Mouse (Mus musculus): ENCODE data around the gene Olfr49. TPM values are rescaled to one million over a fixed set of nuclear protein-coding genes. Genes with fewer than 3 reads are reported as not detected.
A peak's percentile ranks its signal among the peaks of the same experiment; 100 is the strongest.
"Not testable (repeated sequence)": the region's sequence is repeated elsewhere in the genome, so short reads cannot be mapped to it uniquely, and the experiment has no call there.

The Olfr49 gene
- polyA plus RNA-seq, 1 experiment from 2014 or later, result not detected

DNA sequence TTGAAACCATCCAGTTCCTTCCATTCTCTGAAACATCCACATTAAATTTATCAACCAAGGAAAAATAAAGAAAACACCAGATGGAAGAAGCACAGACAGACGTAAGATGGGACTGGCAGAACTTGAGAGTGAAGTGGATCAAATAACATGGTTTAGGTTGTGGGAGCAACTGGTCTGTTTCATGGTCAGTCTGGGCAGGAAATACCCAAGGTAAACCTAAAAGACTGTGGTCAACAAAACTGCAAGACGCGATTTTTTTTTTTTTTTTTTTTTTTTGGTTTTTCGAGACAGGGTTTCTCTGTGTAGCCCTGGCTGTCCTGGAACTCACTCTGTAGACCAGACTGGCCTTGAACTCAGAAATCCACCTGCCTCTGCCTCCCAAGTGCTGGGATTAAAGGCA lies 54.9 kb downstream of the Olfr49 start:
- H3K4me2 ChIP-seq (ENCODE audit: low read length), result not testable (repeated sequence)
- WGBS, result 79% methylated on average over 3 of the region's 4 CpGs

DNA sequence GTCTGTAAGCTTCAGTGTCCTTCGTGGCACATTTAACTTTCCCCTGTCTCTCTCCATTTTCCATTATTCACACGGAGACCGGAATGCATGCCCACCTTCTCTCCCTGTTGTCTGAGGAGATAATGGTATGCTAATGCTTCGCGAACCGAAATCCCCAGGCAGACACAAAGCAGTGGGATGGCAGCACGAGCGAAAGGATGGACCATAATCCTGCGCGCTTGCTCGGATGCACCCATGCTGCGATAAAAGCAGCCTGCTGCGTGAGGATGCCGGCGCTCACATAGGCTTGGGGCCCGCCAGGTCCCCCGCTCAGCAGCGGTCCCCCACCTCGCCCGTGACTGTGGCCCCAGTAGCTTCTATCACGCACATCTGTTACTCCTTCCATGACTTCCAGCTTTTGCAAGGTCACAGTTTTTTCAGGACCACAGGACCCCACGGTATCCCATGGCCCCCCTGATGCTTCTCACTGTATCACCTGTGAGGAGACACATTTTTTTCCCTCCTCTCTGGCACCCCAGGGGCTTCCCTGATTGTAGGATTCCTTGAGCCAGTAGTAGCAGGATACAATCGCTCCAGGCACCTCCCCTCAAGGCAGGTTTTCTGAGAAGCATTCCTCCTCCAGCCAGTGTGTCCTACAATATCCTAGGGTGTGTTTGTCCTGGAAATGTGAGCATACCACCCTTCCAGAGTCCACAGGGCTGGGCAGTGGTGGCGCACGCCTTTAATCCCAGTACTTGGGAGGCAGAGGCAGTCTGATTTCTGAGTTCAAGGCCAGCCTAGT lies 55.6 kb downstream of the Olfr49 start:
- 7% methylated on average over 24 of the region's 25 CpGs for WGBS
- peaks cover 21% of the 10 kb centered on the region for H3K4me1 ChIP-seq (ENCODE audit: control insufficient read depth, insufficient read depth, low read depth, low read length)

More for the DNA sequence above, 54.9 kb downstream of the Olfr49 start:
- not testable (repeated sequence) for H3K27ac ChIP-seq (ENCODE audit: low read depth, low read length); H3K9ac ChIP-seq (ENCODE audit: low read depth, low read length); H3K4me3 ChIP-seq (ENCODE audit: low read length); ATAC-seq; H3K27me3 ChIP-seq (replicated peaks; ENCODE audit: control insufficient read depth, insufficient read depth, low read length); H3K9me3 ChIP-seq (ENCODE audit: control insufficient read depth, low read length); H3K36me3 ChIP-seq (ENCODE audit: control insufficient read depth, insufficient read depth, low read length)
- H3K4me1 ChIP-seq (ENCODE audit: control insufficient read depth, insufficient read depth, low read depth, low read length), result peaks cover 17% of the 10 kb centered on the region

DNA sequence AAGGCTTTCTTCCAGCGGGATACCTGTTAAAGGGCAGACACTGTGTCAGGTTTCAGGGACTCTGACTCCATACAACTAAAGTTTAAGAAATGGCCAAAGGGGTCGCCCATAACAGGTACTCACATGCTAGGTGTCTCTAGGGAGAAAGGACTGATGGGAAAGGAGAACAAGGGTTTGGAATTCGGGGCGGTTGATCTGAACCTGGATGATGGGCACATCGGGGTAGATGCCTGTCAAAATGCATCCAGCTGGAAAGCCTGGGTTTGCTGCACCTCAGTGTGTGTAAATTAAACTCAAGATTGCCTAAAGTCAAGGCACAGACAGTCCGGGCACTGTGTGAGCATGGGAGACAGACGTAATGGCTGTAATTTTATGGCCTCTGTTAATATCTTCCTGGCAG lies 56.2 kb downstream of the Olfr49 start:
- no peaks in the 10 kb centered on the region for H3K36me3 ChIP-seq (ENCODE audit: control insufficient read depth, insufficient read depth, low read length)
- peak overlapping the region; percentile 61 for H3K4me2 ChIP-seq (ENCODE audit: low read length)
- peak overlapping the region; percentile 64; the same call in 1 of the 2 replicates for H3K9ac ChIP-seq (ENCODE audit: low read depth, low read length)
- no peaks in the 10 kb centered on the region for H3K9me3 ChIP-seq (ENCODE audit: control insufficient read depth, low read length)
- 13% methylated on average over 7 of the region's 7 CpGs for WGBS
- peak; percentile 27; the same call in 1 of the 2 replicates for ATAC-seq
- peak overlapping the region; percentile 74 for H3K27ac ChIP-seq (ENCODE audit: low read depth, low read length)
- H3K4me3 ChIP-seq (ENCODE audit: low read length), result no peak overlapping the region
- H3K4me1 ChIP-seq (ENCODE audit: control insufficient read depth, insufficient read depth, low read depth, low read length), result peaks cover 21% of the 10 kb centered on the region
- H3K27me3 ChIP-seq (replicated peaks; ENCODE audit: control insufficient read depth, insufficient read depth, low read length), result no peaks in the 10 kb centered on the region

More for the DNA sequence above, 55.6 kb downstream of the Olfr49 start:
- H3K27ac ChIP-seq (ENCODE audit: low read depth, low read length), result peak overlapping the region; percentile 74
- no peaks in the 10 kb centered on the region for H3K9me3 ChIP-seq (ENCODE audit: control insufficient read depth, low read length)
- H3K4me3 ChIP-seq (ENCODE audit: low read length), result peak overlapping the region; percentile 30
- H3K9ac ChIP-seq (ENCODE audit: low read depth, low read length), result peak overlapping the region; percentile 64
- peak overlapping the region; percentile 61 for H3K4me2 ChIP-seq (ENCODE audit: low read length)
- ATAC-seq, result peak; percentile 46; the same call in 1 of the 2 replicates
- H3K27me3 ChIP-seq (replicated peaks; ENCODE audit: control insufficient read depth, insufficient read depth, low read length), result no peaks in the 10 kb centered on the region
- no peaks in the 10 kb centered on the region for H3K36me3 ChIP-seq (ENCODE audit: control insufficient read depth, insufficient read depth, low read length)

Other genes starting within 250 kb of the Olfr49 start
- 391 and 409 TPM in 2 replicates for gene Dad1, start 30.8 kb downstream of the Olfr49 start, polyA plus RNA-seq (2015; fragmentation: Nextera tagmentation; extraction: Ambion mirVana)
- 70.3 and 75.2 TPM in 2 replicates for gene Abhd4, start 30.8 kb downstream of the Olfr49 start, polyA plus RNA-seq (2015; fragmentation: Nextera tagmentation; extraction: Ambion mirVana)
- 58.5 and 59.9 TPM in 2 replicates for gene Oxa1l, start 75.9 kb upstream of the Olfr49 start, polyA plus RNA-seq (2015; fragmentation: Nextera tagmentation; extraction: Ambion mirVana)
- 4.9 and 5.9 TPM in 2 replicates for gene Slc7a7, start 132.8 kb upstream of the Olfr49 start, polyA plus RNA-seq (2015; fragmentation: Nextera tagmentation; extraction: Ambion mirVana)
- 218 and 228 TPM in 2 replicates for gene Mrpl52, start 142.0 kb upstream of the Olfr49 start, polyA plus RNA-seq (2015; fragmentation: Nextera tagmentation; extraction: Ambion mirVana)
- 45.1 and 56.1 TPM in 2 replicates for gene Mmp14, start 146.7 kb upstream of the Olfr49 start, polyA plus RNA-seq (2015; fragmentation: Nextera tagmentation; extraction: Ambion mirVana)
- 31.4 and 35.6 TPM in 2 replicates for gene Lrp10, start 179.2 kb upstream of the Olfr49 start, polyA plus RNA-seq (2015; fragmentation: Nextera tagmentation; extraction: Ambion mirVana)
- 38.5 and 39.5 TPM in 2 replicates for gene Rem2, start 191.2 kb upstream of the Olfr49 start, polyA plus RNA-seq (2015; fragmentation: Nextera tagmentation; extraction: Ambion mirVana)
- 93.2 and 103 TPM in 2 replicates for gene Prmt5, start 232.6 kb upstream of the Olfr49 start, polyA plus RNA-seq (2015; fragmentation: Nextera tagmentation; extraction: Ambion mirVana)

All from hindbrain, embryonic 16.5 days (tissue).